Comparison of ENCODE assay signal across 8 mouse cellular contexts in genomic region chr10:80100982-80101381, GRCm38 (mm10). TPM values are rescaled to one million over a fixed set of nuclear protein-coding genes. Genes with fewer than 3 reads are reported as not detected.
A peak's percentile ranks its signal among the peaks of the same experiment; 100 is the strongest.
DNase-seq lines count a peak whose midpoint lies in the region; ATAC-seq and TF ChIP-seq lines count a peak whose summit lies in the region.

No protein-coding gene starts in this region.

- DNase-seq in hindbrain, postnatal 0 days (ENCODE audit: low spot score) = no peak
- DNase-seq in layer of hippocampus, postnatal 25 days (ENCODE audit: extremely low spot score in 1 of 2, low spot score in 1 of 2) = no peak
- no peak for DNase-seq in layer of hippocampus, adult 18-20 months (ENCODE audit: low spot score in 2 of 2)

- 75% methylated on average over 11 of the region's 11 CpGs for WGBS in forebrain, embryonic 13.5 days
- WGBS in forebrain, embryonic 16.5 days = 73% methylated on average over 11 of the region's 11 CpGs
- 72% methylated on average over 11 of the region's 11 CpGs for WGBS in bone marrow, adult 2 months
- WGBS in hindbrain, postnatal 0 days = 68% methylated on average over 11 of the region's 11 CpGs
- 49% methylated on average over 11 of the region's 11 CpGs for WGBS in liver, embryonic 15.5 days (ENCODE audit: insufficient replicate concordance)

- H3K9ac ChIP-seq in forebrain, embryonic 13.5 days = no peak overlapping the region
- no peak overlapping the region for H3K9ac ChIP-seq in forebrain, embryonic 16.5 days (replicated peaks; ENCODE audit: low read depth, low read length)
- no peak overlapping the region for H3K9ac ChIP-seq in hindbrain, postnatal 0 days (replicated peaks; ENCODE audit: low read length)
- peak overlapping the region; percentile 97 for H3K9ac ChIP-seq in liver, embryonic 15.5 days

- peak overlapping the region; percentile 93; the same call in 1 of the 2 replicates for H3K4me3 ChIP-seq in forebrain, embryonic 13.5 days
- no peak overlapping the region for H3K4me3 ChIP-seq in forebrain, embryonic 16.5 days (replicated peaks; ENCODE audit: low read length)
- H3K4me3 ChIP-seq in bone marrow, adult 2 months (replicated peaks; ENCODE audit: control insufficient read depth, low read depth, low read length) = peak overlapping the region; percentile 97
- no peak overlapping the region for H3K4me3 ChIP-seq in hindbrain, postnatal 0 days (ENCODE audit: low read length)
- H3K4me3 ChIP-seq in liver, embryonic 15.5 days (replicated peaks) = peak overlapping the region; percentile 97

- H3K9me3 ChIP-seq in forebrain, embryonic 13.5 days (replicated peaks) = no peaks in the 10 kb centered on the region
- no peaks in the 10 kb centered on the region for H3K9me3 ChIP-seq in forebrain, embryonic 16.5 days (ENCODE audit: control insufficient read depth, low read length)
- no peaks in the 10 kb centered on the region for H3K9me3 ChIP-seq in hindbrain, postnatal 0 days (ENCODE audit: low read length)
- H3K9me3 ChIP-seq in liver, embryonic 15.5 days (replicated peaks) = no peaks in the 10 kb centered on the region

- no peaks in the 10 kb centered on the region for H3K36me3 ChIP-seq in forebrain, embryonic 13.5 days (ENCODE audit: poor library complexity, severe bottlenecking)
- H3K36me3 ChIP-seq in forebrain, embryonic 16.5 days (ENCODE audit: control insufficient read depth, insufficient read depth) = no peaks in the 10 kb centered on the region
- no peaks in the 10 kb centered on the region for H3K36me3 ChIP-seq in hindbrain, postnatal 0 days (ENCODE audit: insufficient read depth, low read length)
- H3K36me3 ChIP-seq in liver, embryonic 15.5 days (replicated peaks) = no peaks in the 10 kb centered on the region

- TF ChIP-seq CTCF in bone marrow, adult 2 months (IDR thresholded peaks at IDR 0.05; ENCODE audit: control insufficient read depth, insufficient read depth, low read length) = no peak
- TF ChIP-seq CTCF in hindbrain, postnatal 0 days (IDR thresholded peaks at IDR 0.05; ENCODE audit: low read depth) = no peak

- TF ChIP-seq POLR2A in bone marrow, adult 2 months (IDR thresholded peaks at IDR 0.05; ENCODE audit: borderline replicate concordance, control insufficient read depth, low read depth, low read length) = no peak

- no peak for ATAC-seq in forebrain, embryonic 13.5 days
- no peak for ATAC-seq in forebrain, embryonic 16.5 days
- ATAC-seq in hindbrain, postnatal 0 days = no peak
- ATAC-seq in liver, embryonic 15.5 days (ENCODE audit: insufficient read depth) = no peak
- no peak for ATAC-seq in cerebellum, adult (ENCODE audit: insufficient number of reproducible peaks, low FRiP score, low TSS enrichment)

- H3K4me1 ChIP-seq in forebrain, embryonic 13.5 days = peaks cover 31% of the 10 kb centered on the region
- peaks cover 19% of the 10 kb centered on the region for H3K4me1 ChIP-seq in forebrain, embryonic 16.5 days (replicated peaks; ENCODE audit: control insufficient read depth, insufficient read depth, low read length)
- H3K4me1 ChIP-seq in bone marrow, adult 2 months (ENCODE audit: control insufficient read depth, insufficient read depth, low read length) = peaks cover 14% of the 10 kb centered on the region
- peaks cover 6% of the 10 kb centered on the region for H3K4me1 ChIP-seq in hindbrain, postnatal 0 days (ENCODE audit: insufficient read depth, low read length)
- peaks cover 92% of the 10 kb centered on the region for H3K4me1 ChIP-seq in liver, embryonic 15.5 days (replicated peaks)

- no peak overlapping the region for H3K27ac ChIP-seq in forebrain, embryonic 13.5 days
- no peak overlapping the region for H3K27ac ChIP-seq in forebrain, embryonic 16.5 days (ENCODE audit: low read length)
- peak overlapping the region; percentile 17; the same call in 1 of the 2 replicates for H3K27ac ChIP-seq in bone marrow, adult 2 months (ENCODE audit: control insufficient read depth, insufficient read depth, low read depth, low read length, poor library complexity)
- H3K27ac ChIP-seq in hindbrain, postnatal 0 days = no peak overlapping the region
- H3K27ac ChIP-seq in liver, embryonic 15.5 days (replicated peaks) = peak overlapping the region; percentile 93

- H3K4me2 ChIP-seq in forebrain, embryonic 13.5 days = peak overlapping the region; percentile 96
- H3K4me2 ChIP-seq in forebrain, embryonic 16.5 days (ENCODE audit: low read length) = no peak overlapping the region
- H3K4me2 ChIP-seq in hindbrain, postnatal 0 days (ENCODE audit: low read depth, low read length) = peak overlapping the region; percentile 100
- peak overlapping the region; percentile 86 for H3K4me2 ChIP-seq in liver, embryonic 15.5 days

- H3K27me3 ChIP-seq in forebrain, embryonic 13.5 days = 0 out of 2 replicates have a peak, but pooled peaks cover 2% of the 10 kb centered on the region
- no peaks in the 10 kb centered on the region for H3K27me3 ChIP-seq in forebrain, embryonic 16.5 days (replicated peaks; ENCODE audit: control insufficient read depth, insufficient read depth, low read length)
- H3K27me3 ChIP-seq in hindbrain, postnatal 0 days (ENCODE audit: insufficient read depth, low read length) = no peaks in the 10 kb centered on the region
- no peaks in the 10 kb centered on the region for H3K27me3 ChIP-seq in liver, embryonic 15.5 days

RNA-seq across cellular contexts. Expression of gene Sbno2, which starts 4.4 kb away (rescaled TPM):
- polyA plus RNA-seq in forebrain, embryonic 13.5 days (2015; fragmentation: Nextera tagmentation; extraction: Ambion mirVana) = 11.6 and 13.6 TPM in 2 replicates
- 13.1 and 14.9 TPM in 2 replicates for polyA plus RNA-seq in forebrain, embryonic 16.5 days (2015; fragmentation: Nextera tagmentation; extraction: Ambion mirVana)
- 37.6 and 83.8 TPM in 2 replicates for polyA plus RNA-seq in bone marrow, adult 2 months (2011; ENCODE audit: insufficient read depth, insufficient read length, low replicate concordance, missing spikeins)
- 22.8 and 23.7 TPM in 2 replicates for total RNA-seq in hindbrain, postnatal 0 days (2014; rRNA removed)
- 6.9 and 7.8 TPM in 2 replicates for polyA plus RNA-seq in hindbrain, postnatal 0 days (2015; fragmentation: Nextera tagmentation; extraction: Ambion mirVana)
- polyA plus RNA-seq in liver, embryonic 15.5 days (2015; fragmentation: Nextera tagmentation; extraction: Ambion mirVana) = 10.4 and 12.3 TPM in 2 replicates
- 10 to 100 TPM; 14.5 to 22.0 TPM for total RNA-seq in layer of hippocampus, postnatal 25 days (2021)
- total RNA-seq in layer of hippocampus, adult 18-20 months (2021) = 10 to 100 TPM; 16.3 to 16.9 TPM

RNA-seq across cellular contexts. Expression of gene Stk11, which starts 14.6 kb away (rescaled TPM):
- 20.7 and 21.6 TPM in 2 replicates for polyA plus RNA-seq in forebrain, embryonic 13.5 days (2015; fragmentation: Nextera tagmentation; extraction: Ambion mirVana)
- 18.0 and 19.7 TPM in 2 replicates for polyA plus RNA-seq in forebrain, embryonic 16.5 days (2015; fragmentation: Nextera tagmentation; extraction: Ambion mirVana)
- polyA plus RNA-seq in bone marrow, adult 2 months (2011; ENCODE audit: insufficient read depth, insufficient read length, low replicate concordance, missing spikeins) = 197 and 344 TPM in 2 replicates
- total RNA-seq in hindbrain, postnatal 0 days (2014; rRNA removed) = 86.4 and 86.6 TPM in 2 replicates
- polyA plus RNA-seq in hindbrain, postnatal 0 days (2015; fragmentation: Nextera tagmentation; extraction: Ambion mirVana) = 13.9 and 15.0 TPM in 2 replicates
- polyA plus RNA-seq in liver, embryonic 15.5 days (2015; fragmentation: Nextera tagmentation; extraction: Ambion mirVana) = 16.4 and 21.8 TPM in 2 replicates
- 10 to 100 TPM; 89.1 to 94.3 TPM for total RNA-seq in layer of hippocampus, postnatal 25 days (2021)
- 100 to 1,000 TPM; 101 to 102 TPM for total RNA-seq in layer of hippocampus, adult 18-20 months (2021)

RNA-seq across cellular contexts. Expression of gene Atp5d, which starts 37.5 kb away (rescaled TPM):
- polyA plus RNA-seq in forebrain, embryonic 13.5 days (2015; fragmentation: Nextera tagmentation; extraction: Ambion mirVana) = 454 and 459 TPM in 2 replicates
- 404 and 433 TPM in 2 replicates for polyA plus RNA-seq in forebrain, embryonic 16.5 days (2015; fragmentation: Nextera tagmentation; extraction: Ambion mirVana)
- 131 and 178 TPM in 2 replicates for polyA plus RNA-seq in bone marrow, adult 2 months (2011; ENCODE audit: insufficient read depth, insufficient read length, low replicate concordance, missing spikeins)
- total RNA-seq in hindbrain, postnatal 0 days (2014; rRNA removed) = 273 and 303 TPM in 2 replicates
- 733 and 736 TPM in 2 replicates for polyA plus RNA-seq in hindbrain, postnatal 0 days (2015; fragmentation: Nextera tagmentation; extraction: Ambion mirVana)
- polyA plus RNA-seq in liver, embryonic 15.5 days (2015; fragmentation: Nextera tagmentation; extraction: Ambion mirVana) = 291 and 300 TPM in 2 replicates
- total RNA-seq in layer of hippocampus, postnatal 25 days (2021) = 100 to 1,000 TPM; 338 to 391 TPM
- total RNA-seq in layer of hippocampus, adult 18-20 months (2021) = 100 to 1,000 TPM; 354 to 359 TPM

RNA-seq across cellular contexts. Expression of gene Cbarp, which starts 39.7 kb away (rescaled TPM):
- polyA plus RNA-seq in forebrain, embryonic 13.5 days (2015; fragmentation: Nextera tagmentation; extraction: Ambion mirVana) = 21.2 and 26.8 TPM in 2 replicates
- 33.0 and 44.5 TPM in 2 replicates for polyA plus RNA-seq in forebrain, embryonic 16.5 days (2015; fragmentation: Nextera tagmentation; extraction: Ambion mirVana)
- polyA plus RNA-seq in bone marrow, adult 2 months (2011; ENCODE audit: insufficient read depth, insufficient read length, low replicate concordance, missing spikeins) = 3.4 and 3.7 TPM in 2 replicates
- 270 and 288 TPM in 2 replicates for total RNA-seq in hindbrain, postnatal 0 days (2014; rRNA removed)
- polyA plus RNA-seq in hindbrain, postnatal 0 days (2015; fragmentation: Nextera tagmentation; extraction: Ambion mirVana) = 95.5 and 106 TPM in 2 replicates
- polyA plus RNA-seq in liver, embryonic 15.5 days (2015; fragmentation: Nextera tagmentation; extraction: Ambion mirVana) = 0.35 and 0.51 TPM in 2 replicates
- total RNA-seq in layer of hippocampus, postnatal 25 days (2021) = 100 to 1,000 TPM; 399 to 401 TPM
- 100 to 1,000 TPM; 362 to 363 TPM for total RNA-seq in layer of hippocampus, adult 18-20 months (2021)

RNA-seq across cellular contexts. Expression of gene Midn, which starts 47.1 kb away (rescaled TPM):
- polyA plus RNA-seq in forebrain, embryonic 13.5 days (2015; fragmentation: Nextera tagmentation; extraction: Ambion mirVana) = 35.1 and 37.9 TPM in 2 replicates
- 26.5 and 30.9 TPM in 2 replicates for polyA plus RNA-seq in forebrain, embryonic 16.5 days (2015; fragmentation: Nextera tagmentation; extraction: Ambion mirVana)
- 36.0 and 53.2 TPM in 2 replicates for polyA plus RNA-seq in bone marrow, adult 2 months (2011; ENCODE audit: insufficient read depth, insufficient read length, low replicate concordance, missing spikeins)
- 146 and 172 TPM in 2 replicates for total RNA-seq in hindbrain, postnatal 0 days (2014; rRNA removed)
- 14.7 and 15.8 TPM in 2 replicates for polyA plus RNA-seq in hindbrain, postnatal 0 days (2015; fragmentation: Nextera tagmentation; extraction: Ambion mirVana)
- polyA plus RNA-seq in liver, embryonic 15.5 days (2015; fragmentation: Nextera tagmentation; extraction: Ambion mirVana) = 2.9 and 3.1 TPM in 2 replicates
- 10 to 100 TPM; 61.4 to 82.4 TPM for total RNA-seq in layer of hippocampus, postnatal 25 days (2021)
- 10 to 100 TPM; 59.4 to 68.4 TPM for total RNA-seq in layer of hippocampus, adult 18-20 months (2021)

Comparison
In these comparisons a context has a peak if more than half of its experiments do, and no peak if none do; other contexts are left out.
1. H3K4me3 ChIP-seq: peak in forebrain, embryonic 13.5 days (single experiment), bone marrow, adult 2 months (single experiment) and liver, embryonic 15.5 days (single experiment); none in forebrain, embryonic 16.5 days (single experiment) and hindbrain, postnatal 0 days (single experiment).
2. H3K27ac ChIP-seq: peak in bone marrow, adult 2 months (single experiment) and liver, embryonic 15.5 days (single experiment); none in forebrain, embryonic 13.5 days (single experiment), forebrain, embryonic 16.5 days (single experiment) and hindbrain, postnatal 0 days (single experiment).